Mouse (Mus musculus): ENCODE measurements at regions not wholly inside any gene's neighbourhood (a gene's known extent, or its start where the extent isn't known, plus 50 kb on each side); places are given as distances from the start of the nearest gene placed in this dataset.

- no peak for DNase-seq (ENCODE audit: low read depth, low spot score)
These were observed 107.4 kb upstream of the Insig1 start for GRCm38 (mm10) chr5:27963765-27964164.

- peak; percentile 70 for DNase-seq (ENCODE audit: low read depth, low spot score)
These were observed 76.0 kb upstream of the Insig1 start for GRCm38 (mm10) chr5:27995186-27995585.

GRCm38 (mm10) chr5:27997751-27998150, 73.4 kb upstream of the Insig1 start:
- DNase-seq (ENCODE audit: low read depth, low spot score), result no peak

GRCm38 (mm10) chr5:28002922-28003321, 68.2 kb upstream of the Insig1 start:
- DNase-seq (ENCODE audit: low read depth, low spot score), result no peak

- DNase-seq (ENCODE audit: low read depth, low spot score), result no peak
These were observed 67.2 kb upstream of the Insig1 start for GRCm38 (mm10) chr5:28003756-28004486.

GRCm38 (mm10) chr5:28004487-28004827, 66.7 kb upstream of the Insig1 start:
- DNase-seq (ENCODE audit: low read depth, low spot score), result no peak

GRCm38 (mm10) chr5:28009386-28009785, 61.8 kb upstream of the Insig1 start:
- no peak for DNase-seq (ENCODE audit: low read depth, low spot score)

- DNase-seq (ENCODE audit: low read depth, low spot score), result no peak
These were observed 61.3 kb upstream of the Insig1 start for GRCm38 (mm10) chr5:28009871-28010270.

GRCm38 (mm10) chr5:28010529-28010928, 60.6 kb upstream of the Insig1 start:
- DNase-seq (ENCODE audit: low read depth, low spot score), result no peak

GRCm38 (mm10) chr5:28012496-28012895, 58.7 kb upstream of the Insig1 start:
- DNase-seq (ENCODE audit: low read depth, low spot score), result no peak

GRCm38 (mm10) chr5:28013619-28014273, 57.4 kb upstream of the Insig1 start:
- DNase-seq (ENCODE audit: low read depth, low spot score), result no peak

GRCm38 (mm10) chr5:28019864-28020263, 51.3 kb upstream of the Insig1 start:
- no peak for DNase-seq (ENCODE audit: low read depth, low spot score)
